Mouse (Mus musculus) mesoderm, embryonic 11.5 days (tissue): ENCODE results near the gene Dixdc1.

ENCODE experiments used
- DNase-seq: peaks from one replicate; pipeline ENCODE4 v3.0.0-alpha.2; 2012; ENCODE audit warnings: low read depth, low spot score

The Dixdc1 gene

DNA sequence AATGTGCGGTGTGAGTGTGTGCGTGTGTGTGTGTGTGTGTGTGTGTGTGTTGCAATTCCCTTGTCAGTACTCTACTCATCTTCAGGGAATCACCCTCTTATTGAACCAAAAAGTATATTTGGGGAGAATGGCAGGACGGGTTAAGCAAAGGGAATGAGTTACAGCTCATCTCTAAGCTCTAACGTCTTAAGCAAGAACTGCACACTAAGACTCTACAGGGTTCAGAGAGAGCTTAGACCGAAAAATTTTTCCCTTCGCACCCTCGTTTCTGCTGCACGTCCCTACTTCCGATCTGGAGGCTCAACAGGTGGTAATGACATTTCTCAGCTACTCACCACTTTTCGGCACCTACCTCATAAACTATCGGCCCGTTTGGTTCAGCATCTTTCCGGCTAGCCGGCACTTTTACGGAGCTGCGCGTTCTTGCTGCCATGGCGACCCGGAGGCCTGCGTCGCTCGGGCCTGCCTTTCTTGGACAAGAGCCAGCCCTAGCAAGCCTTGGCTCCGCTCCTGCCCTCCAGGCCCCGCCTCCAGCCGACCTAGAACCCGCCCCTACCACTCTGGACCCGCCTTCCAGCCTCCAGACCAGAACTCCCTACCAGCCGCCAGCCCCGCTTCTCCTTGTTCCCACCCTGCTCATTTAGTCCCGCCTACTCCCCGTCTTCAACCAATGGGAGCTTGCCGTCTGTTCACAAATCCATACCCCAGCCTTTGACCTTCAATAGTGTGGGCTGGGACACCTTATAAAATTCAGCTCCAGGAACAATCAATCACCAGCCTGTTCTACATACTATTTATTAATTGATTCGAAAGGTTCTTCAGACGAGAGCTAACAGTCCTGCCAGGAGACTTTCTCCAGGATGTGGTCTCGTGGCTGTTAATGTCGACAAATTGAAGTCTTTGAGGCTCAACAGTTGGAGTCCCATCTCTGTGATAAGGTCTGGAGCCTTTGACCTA, at the start of gene Dixdc1:
Gene Dixdc1, minus strand, starts transcription at position 604 of the 957 bp plus-strand sequence.
- peak; percentile 93 for DNase-seq

GRCm38 (mm10) chr9:50782155-50782554, 42.8 kb upstream of the Dixdc1 start:
- DNase-seq, result peak; percentile 37

- no peak for DNase-seq
These were observed 36.9 kb upstream of the Dixdc1 start for GRCm38 (mm10) chr9:50776162-50776760.

GRCm38 (mm10) chr9:50775662-50776126, 36.4 kb upstream of the Dixdc1 start:
- peak; percentile 26 for DNase-seq

GRCm38 (mm10) chr9:50774991-50775612, 35.8 kb upstream of the Dixdc1 start, which contains the start of the genes Alg9 and 1110032A03Rik:
Gene Alg9 (plus strand): TSS chr9:50775019.
Gene 1110032A03Rik (minus strand): TSS chr9:50775520.
- peak; percentile 92 for DNase-seq

GRCm38 (mm10) chr9:50774026-50774462, 34.7 kb upstream of the Dixdc1 start:
- DNase-seq, result no peak

DNA sequence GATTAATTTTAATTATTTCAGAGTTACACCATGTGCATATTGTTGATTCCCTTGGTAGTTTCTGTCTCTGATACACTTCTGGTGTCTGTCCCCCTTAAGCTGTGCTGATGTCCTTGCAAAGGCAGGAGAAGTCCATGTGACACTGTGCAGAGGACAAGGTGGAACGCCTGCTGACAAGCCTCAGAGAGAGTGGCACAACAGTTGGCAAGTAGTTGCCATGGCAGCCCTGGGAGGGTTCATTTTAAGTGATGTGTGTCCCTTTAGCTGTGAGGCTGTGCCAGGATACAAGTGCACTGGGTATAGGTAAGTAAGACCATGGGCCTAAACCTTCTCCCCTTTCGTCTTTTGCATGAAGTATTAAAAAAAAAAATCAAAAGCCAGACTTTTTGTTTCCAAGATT, 30.7 kb upstream of the Dixdc1 start:
- DNase-seq, result no peak

DNA sequence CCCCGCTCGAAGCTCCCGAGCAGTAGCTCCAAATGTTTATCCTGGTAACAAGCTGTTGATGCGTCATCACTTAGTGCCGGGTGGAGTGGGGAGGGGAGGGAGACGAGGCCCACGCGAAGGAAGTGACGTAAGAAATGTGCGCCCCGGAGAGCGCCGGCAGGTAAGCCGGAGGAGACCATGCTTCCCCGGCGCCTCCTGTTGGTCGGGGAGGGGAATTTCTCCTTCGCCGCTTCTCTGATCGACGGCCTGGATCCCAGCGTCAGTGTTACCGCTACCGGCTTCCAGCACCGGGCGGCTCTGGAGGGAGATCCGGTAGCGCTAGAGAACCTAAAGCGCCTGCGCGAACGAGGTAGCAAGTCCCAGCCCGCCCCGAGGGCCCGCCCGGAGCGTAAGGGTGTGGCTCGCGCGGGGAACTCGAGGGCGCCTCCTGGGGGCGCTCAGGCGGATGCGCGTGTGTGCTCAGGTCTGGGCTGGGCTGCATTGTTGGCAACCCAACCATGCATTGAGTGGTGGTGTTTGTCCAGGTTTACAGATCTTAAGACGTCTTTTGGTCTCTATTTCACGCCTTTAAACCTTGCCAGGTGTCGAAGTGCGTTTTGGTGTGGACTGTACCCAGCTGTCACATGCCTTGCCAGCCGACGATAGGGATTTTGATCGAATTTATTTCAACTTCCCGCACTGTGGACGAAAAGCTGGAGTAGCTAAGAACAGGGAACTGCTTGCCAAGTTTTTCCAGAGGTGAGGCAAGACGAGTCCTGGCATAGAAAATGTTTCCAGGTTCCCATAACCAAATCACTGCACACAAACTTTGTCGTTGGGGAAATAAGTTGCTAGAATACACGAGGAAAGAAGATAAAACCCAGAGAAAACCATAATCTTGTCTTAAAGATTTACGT, 29.0 kb upstream of the Dixdc1 start, which contains the start of gene Fdxacb1:
Gene Fdxacb1, plus strand, starts transcription at position 130 of the 896 bp plus-strand sequence.
- peak; percentile 97 for DNase-seq

- DNase-seq, result no peak
These were observed 28.3 kb upstream of the Dixdc1 start for GRCm38 (mm10) chr9:50767531-50768106.

DNA sequence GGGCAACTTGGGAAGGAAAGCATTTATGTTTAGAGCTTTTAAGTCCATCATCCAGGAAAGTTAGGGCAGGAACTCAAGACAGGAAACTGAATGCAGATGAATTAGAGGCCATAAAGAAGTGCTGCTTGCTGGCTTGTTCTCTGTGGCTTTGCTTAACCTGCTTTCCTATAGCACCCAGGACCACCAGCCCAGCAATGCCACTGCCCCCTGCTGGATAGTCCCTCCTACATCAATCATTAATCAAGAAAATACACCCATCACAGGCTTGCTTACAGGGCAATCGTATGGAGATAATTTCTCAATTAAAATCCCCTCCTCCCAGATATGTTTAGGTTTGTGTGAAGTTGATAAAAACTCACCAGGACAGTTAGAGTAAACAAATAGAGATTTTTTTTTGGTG, 24.0 kb upstream of the Dixdc1 start:
- DNase-seq, result peak; percentile 34

DNA sequence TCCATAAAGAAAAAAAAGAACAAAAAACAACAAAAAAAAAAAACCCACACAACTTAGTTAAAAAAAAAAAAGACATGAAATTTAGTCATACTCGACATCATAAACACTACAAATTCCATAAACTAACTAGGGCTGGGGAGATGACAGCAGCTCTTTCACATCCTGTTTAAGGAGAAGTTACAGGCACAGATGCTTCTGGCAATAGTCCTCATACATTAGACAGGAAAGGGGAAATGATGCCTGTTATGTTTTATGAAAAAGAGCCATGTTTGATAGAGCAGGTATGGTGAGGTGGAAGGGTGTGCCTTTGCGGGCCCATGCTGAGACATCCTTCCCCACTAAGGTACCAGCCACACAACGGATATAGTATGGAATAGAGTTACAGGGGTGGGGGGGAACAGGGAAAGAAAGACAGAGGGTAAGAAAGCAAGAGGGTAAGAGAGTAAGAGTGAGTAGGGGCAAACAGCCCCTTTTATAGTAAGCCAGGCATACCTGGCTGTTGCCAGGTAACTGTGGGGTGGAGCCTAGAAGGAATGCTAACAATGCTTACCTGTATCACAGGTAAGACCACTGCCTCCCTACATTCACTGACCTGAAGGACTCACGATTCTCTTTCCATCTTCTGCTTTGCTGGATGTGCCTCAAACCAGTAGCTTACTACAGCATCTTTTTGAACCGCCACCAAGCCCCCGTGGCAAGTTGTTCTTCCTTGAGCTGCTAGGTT, 22.4 kb upstream of the Dixdc1 start:
- no peak for DNase-seq

- DNase-seq, result no peak
These were observed 17.4 kb upstream of the Dixdc1 start for GRCm38 (mm10) chr9:50756711-50757110.

- DNase-seq, result no peak
These were observed 14.6 kb upstream of the Dixdc1 start for GRCm38 (mm10) chr9:50753947-50754346.

DNA sequence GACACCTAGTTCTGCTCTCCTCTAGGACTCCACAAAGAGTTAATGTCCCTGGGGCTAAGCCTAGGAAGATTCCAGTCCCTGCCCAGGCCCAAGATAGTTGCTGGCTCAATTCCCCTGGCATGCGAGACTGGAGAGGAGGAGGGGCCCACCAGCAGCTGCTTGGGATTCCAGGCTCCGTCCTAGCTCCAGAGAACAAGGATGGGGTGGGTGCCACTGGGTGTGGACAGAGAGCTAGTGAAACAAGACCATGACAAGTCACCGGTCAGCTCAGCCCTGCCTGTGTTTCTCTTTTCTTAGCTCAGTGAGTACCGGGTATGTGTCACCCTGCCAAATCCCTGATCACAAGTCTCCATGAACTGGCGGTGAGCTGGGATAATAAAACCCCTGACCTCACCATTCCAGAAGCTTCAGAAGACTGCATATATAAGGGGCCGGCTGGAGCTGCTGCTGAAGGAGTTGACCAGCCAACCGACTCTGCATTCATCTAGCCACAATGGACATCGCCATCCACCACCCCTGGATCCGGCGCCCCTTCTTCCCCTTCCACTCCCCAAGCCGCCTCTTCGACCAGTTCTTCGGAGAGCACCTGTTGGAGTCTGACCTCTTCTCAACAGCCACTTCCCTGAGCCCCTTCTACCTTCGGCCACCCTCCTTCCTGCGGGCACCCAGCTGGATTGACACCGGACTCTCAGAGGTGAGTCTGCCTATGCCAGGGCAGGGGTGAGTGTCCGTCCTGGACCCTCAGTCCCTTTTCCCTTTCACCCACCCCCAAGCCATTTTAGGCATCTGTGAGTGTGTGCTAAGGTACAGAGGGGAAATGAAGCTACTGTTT, 13.7 kb upstream of the Dixdc1 start:
- DNase-seq, result no peak

DNA sequence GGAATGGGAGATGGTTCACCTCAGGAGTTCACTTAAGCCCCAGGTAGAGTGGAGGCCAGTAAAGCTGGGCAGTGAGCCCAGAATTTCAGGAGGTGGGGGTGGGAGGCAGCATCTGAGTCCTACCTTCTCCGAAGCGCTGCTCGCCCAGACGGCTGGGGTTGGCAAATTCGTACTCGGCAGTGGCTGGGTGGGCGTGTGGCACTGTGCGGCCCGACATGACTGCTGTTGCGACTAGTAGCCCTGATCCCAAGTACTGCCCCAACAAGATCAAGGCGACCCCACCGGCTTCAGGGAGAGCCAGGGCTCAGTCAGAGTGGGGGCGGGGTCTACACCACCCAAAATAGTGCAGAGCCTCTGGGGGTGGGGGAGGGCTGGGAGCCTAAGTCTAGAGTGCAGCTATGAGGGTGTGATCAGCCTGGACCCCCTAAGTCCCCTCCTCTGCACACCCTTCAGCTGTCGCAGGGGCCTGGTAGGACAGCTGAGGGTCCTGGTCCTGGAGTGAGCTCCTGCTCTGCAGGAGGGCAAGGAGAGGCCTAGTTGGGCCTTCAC, 12.8 kb upstream of the Dixdc1 start, which contains the start of gene Hspb2:
Gene Hspb2, minus strand, starts transcription at position 301 of the 549 bp plus-strand sequence.
- no peak for DNase-seq

DNA sequence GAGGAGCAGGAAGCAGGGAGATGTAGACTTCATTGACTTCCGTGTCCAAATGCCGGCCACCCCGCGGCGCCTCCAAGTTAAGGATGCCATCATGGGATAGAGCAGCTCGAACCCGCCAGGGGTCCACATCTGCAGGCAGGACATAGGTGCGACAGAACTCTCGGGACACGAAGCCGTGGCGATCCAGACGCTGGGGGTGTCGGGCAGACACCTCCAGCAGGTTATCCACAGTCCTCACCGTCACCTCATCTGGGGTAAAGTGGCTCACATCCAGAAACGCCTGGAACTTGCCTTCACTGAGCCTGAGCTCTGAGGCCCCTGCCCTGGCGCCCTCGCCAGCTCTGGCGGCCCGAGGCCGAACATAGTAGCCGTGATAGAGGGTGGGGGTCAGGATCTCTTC, 12.0 kb upstream of the Dixdc1 start, which contains the start of gene Cryab:
Gene Cryab, plus strand, starts transcription at position 3 of the 400 bp plus-strand sequence.
- DNase-seq, result no peak

- no peak for DNase-seq
These were observed 11.4 kb upstream of the Dixdc1 start for GRCm38 (mm10) chr9:50750706-50751105.

- DNase-seq, result peak; percentile 52
These were observed 6.9 kb upstream of the Dixdc1 start, which contains the start of gene 2310030G06Rik for GRCm38 (mm10) chr9:50746214-50746677. Gene 2310030G06Rik (minus strand): TSS chr9:50746536.
